Mouse (Mus musculus) urinary bladder, postnatal 36 days (tissue): ENCODE measurements at regions not wholly inside any gene's neighbourhood (a gene's known extent, or its start where the extent isn't known, plus 50 kb on each side); places are given as distances from the start of the nearest gene placed in this dataset.

Experiments
- DNase-seq, 2 experiments: peaks; one replicate each; pipeline ENCODE4 v3.0.0; 2022; ENCODE audit warnings: low spot score in 2 of 2, mixed read lengths in 1 of 2

- no peak for DNase-seq
Observed at GRCm38 (mm10) chr6:49523184-49523583, 127.8 kb downstream of the Stk31 start.

- DNase-seq: no peak
Observed at GRCm38 (mm10) chr6:49523696-49524095, 128.3 kb downstream of the Stk31 start.

GRCm38 (mm10) chr6:49533956-49534355 lies 138.6 kb downstream of the Stk31 start:
- DNase-seq: no peak

GRCm38 (mm10) chr6:49534551-49534950 lies 139.1 kb downstream of the Stk31 start:
- no peak for DNase-seq

- no peak for DNase-seq
Observed at GRCm38 (mm10) chr6:49544946-49545345, 149.5 kb downstream of the Stk31 start.

GRCm38 (mm10) chr6:49555069-49555468 lies 159.7 kb downstream of the Stk31 start:
- DNase-seq: no peak

GRCm38 (mm10) chr6:49558508-49558907 lies 163.1 kb downstream of the Stk31 start:
- DNase-seq: no peak

- DNase-seq: no peak
Observed at GRCm38 (mm10) chr6:49559112-49559511, 163.7 kb downstream of the Stk31 start.

- no peak for DNase-seq
Observed at GRCm38 (mm10) chr6:49578340-49578739, 182.9 kb downstream of the Stk31 start.

- no peak for DNase-seq
Observed at GRCm38 (mm10) chr6:49579691-49580090, 184.3 kb downstream of the Stk31 start.

GRCm38 (mm10) chr6:49582040-49582707 lies 186.8 kb downstream of the Stk31 start:
- no peak for DNase-seq

GRCm38 (mm10) chr6:49586553-49586952 lies 191.1 kb downstream of the Stk31 start:
- DNase-seq: no peak

- DNase-seq: no peak
Observed at GRCm38 (mm10) chr6:49588677-49589076, 193.3 kb downstream of the Stk31 start.

- DNase-seq: no peak
Observed at GRCm38 (mm10) chr6:49590927-49591631, 195.7 kb downstream of the Stk31 start.

GRCm38 (mm10) chr6:49591632-49592000 lies 196.2 kb downstream of the Stk31 start:
- DNase-seq: no peak

- DNase-seq: no peak
Observed at GRCm38 (mm10) chr6:49592676-49593075, 197.3 kb downstream of the Stk31 start.

GRCm38 (mm10) chr6:49603201-49603600 lies 207.8 kb downstream of the Stk31 start:
- DNase-seq: no peak

- DNase-seq: no peak
Observed at GRCm38 (mm10) chr6:49603844-49604243, 208.4 kb downstream of the Stk31 start.

- no peak for DNase-seq
Observed at GRCm38 (mm10) chr6:49606028-49606427, 210.6 kb downstream of the Stk31 start.

- no peak for DNase-seq
Observed at GRCm38 (mm10) chr6:49606626-49607158, 211.3 kb downstream of the Stk31 start.

GRCm38 (mm10) chr6:49624080-49624479 lies 198.4 kb upstream of the Npy start:
- no peak for DNase-seq

- no peak for DNase-seq
Observed at GRCm38 (mm10) chr6:49624564-49624963, 197.9 kb upstream of the Npy start.

GRCm38 (mm10) chr6:49633470-49634095 lies 188.9 kb upstream of the Npy start:
- DNase-seq: no peak
